Mouse (Mus musculus) adipocyte (in vitro differentiated cells): ENCODE data around the gene Nagpa.

Source experiments
- DNase-seq: peaks from one replicate; pipeline ENCODE4 v3.0.0-alpha.2; 2016; ENCODE audit warnings: low spot score

Gene Nagpa

GRCm38 (mm10) chr16:5195080-5195479 is 8.7 kb downstream of the Nagpa start:
- DNase-seq: peak; percentile 78

- no peak for DNase-seq
Observed at GRCm38 (mm10) chr16:5186234-5186633, 17.6 kb downstream of the Nagpa start.

- no peak for DNase-seq
Observed at GRCm38 (mm10) chr16:5185691-5186090, 18.1 kb downstream of the Nagpa start.

GRCm38 (mm10) chr16:5184956-5185355 is 18.9 kb downstream of the Nagpa start:
- peak; percentile 30 for DNase-seq

GRCm38 (mm10) chr16:5184101-5184500 is 19.7 kb downstream of the Nagpa start:
- no peak for DNase-seq

- DNase-seq: no peak
Observed at GRCm38 (mm10) chr16:5183310-5183975, 20.4 kb downstream of the Nagpa start.

- DNase-seq: no peak
Observed at GRCm38 (mm10) chr16:5172636-5173035, 31.2 kb downstream of the Nagpa start.

GRCm38 (mm10) chr16:5168829-5169228 is 35.0 kb downstream of the Nagpa start:
- no peak for DNase-seq

- no peak for DNase-seq
Observed at GRCm38 (mm10) chr16:5168038-5168437, 35.8 kb downstream of the Nagpa start.

- DNase-seq: no peak
Observed at GRCm38 (mm10) chr16:5164327-5164726, 39.5 kb downstream of the Nagpa start.

- DNase-seq: no peak
Observed at GRCm38 (mm10) chr16:5159248-5159647, 44.6 kb downstream of the Nagpa start.

GRCm38 (mm10) chr16:5157113-5157512 is 46.7 kb downstream of the Nagpa start:
- DNase-seq: no peak

GRCm38 (mm10) chr16:5156495-5156894 is 47.3 kb downstream of the Nagpa start:
- DNase-seq: no peak

GRCm38 (mm10) chr16:5155014-5155413 is 48.8 kb downstream of the Nagpa start:
- no peak for DNase-seq

- no peak for DNase-seq
Observed at GRCm38 (mm10) chr16:5153299-5154026, 50.3 kb downstream of the Nagpa start.

GRCm38 (mm10) chr16:5150544-5150943 is 53.3 kb downstream of the Nagpa start:
- DNase-seq: no peak

GRCm38 (mm10) chr16:5147037-5147385 is 56.8 kb downstream of the Nagpa start, which contains the start of gene Sec14l5:
TSS of gene Sec14l5 (plus strand) at chr16:5147109.
- DNase-seq: no peak

- DNase-seq: peak; percentile 31
Observed at GRCm38 (mm10) chr16:5146367-5147036, 57.3 kb downstream of the Nagpa start.

GRCm38 (mm10) chr16:5145570-5145969 is 58.2 kb downstream of the Nagpa start:
- DNase-seq: peak; percentile 87
